Mouse (Mus musculus) cerebellum, postnatal 10 days (tissue): ENCODE data around the gene Dennd1a.

Experiments
- DNase-seq, 2 experiments: peaks; one replicate each; pipeline ENCODE4 v3.0.0; 2021; ENCODE audit warnings: mixed read lengths in 2 of 2

Gene Dennd1a

DNA sequence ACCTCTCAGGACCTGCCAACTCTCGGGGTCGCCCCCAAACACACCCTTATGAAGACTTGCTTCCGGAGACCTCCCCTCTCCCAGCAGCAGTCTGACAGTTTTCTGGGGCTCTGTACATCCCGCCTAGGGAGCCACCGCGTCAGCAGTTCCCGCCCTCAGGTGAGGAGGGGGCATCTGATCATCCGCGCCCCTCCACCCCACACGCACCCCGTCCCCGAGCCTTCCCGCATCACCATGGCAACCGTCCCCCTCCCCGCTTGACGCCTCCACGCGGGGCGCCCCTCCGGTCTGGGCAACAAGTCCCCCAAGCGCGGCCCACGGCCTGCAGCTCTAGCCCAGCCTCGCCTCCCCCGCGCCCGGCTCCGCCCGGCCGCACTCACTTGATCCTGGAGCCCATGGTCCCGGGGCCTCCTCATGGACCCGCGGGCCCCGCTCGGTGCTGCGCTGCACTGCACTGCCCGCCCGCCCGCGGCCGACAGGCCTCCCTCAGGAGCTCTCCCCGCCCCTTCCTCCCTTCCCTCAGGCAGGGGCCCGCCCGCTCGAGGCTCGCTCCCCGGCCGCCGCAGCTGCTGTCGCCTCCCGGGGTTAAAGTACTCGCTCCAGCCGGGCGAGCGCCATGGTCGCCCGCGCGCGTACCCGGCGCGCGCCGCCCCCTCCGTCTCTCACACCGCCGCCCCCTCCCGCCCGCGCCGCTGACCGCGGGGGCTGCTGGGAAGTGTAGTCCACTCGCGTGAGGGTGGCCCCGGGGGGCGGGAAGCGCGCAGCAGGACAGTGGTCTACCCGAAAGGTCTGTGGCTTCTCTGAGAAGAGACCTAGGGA, at the start of gene Dennd1a:
Gene Dennd1a, minus strand, starts transcription at position 658 of the 819 bp plus-strand sequence.
- peak; percentile 90 to 94 for DNase-seq

DNA sequence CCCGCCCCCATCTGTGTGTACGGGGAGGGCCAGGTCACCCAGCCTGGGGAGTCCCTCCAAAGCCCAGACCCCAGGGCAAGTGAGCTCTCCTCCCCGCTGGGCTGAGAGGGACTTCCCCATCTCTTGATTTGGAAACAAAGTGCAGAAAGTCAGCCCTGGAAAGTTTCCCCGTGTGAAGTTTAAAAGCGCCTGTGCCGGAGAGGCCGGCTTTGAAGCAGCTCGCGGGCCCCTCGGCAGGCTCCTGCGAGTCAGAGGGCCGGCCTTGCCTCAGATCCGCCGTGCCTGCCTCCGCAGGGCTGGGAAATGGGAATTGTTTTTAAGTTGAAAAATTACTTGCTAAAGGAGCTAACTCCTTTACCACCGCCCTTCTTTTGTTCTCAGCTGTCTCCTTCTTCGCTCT, 49.4 kb upstream of the Dennd1a start:
- peak in 1 of 2 experiments; percentile 15 for DNase-seq

DNA sequence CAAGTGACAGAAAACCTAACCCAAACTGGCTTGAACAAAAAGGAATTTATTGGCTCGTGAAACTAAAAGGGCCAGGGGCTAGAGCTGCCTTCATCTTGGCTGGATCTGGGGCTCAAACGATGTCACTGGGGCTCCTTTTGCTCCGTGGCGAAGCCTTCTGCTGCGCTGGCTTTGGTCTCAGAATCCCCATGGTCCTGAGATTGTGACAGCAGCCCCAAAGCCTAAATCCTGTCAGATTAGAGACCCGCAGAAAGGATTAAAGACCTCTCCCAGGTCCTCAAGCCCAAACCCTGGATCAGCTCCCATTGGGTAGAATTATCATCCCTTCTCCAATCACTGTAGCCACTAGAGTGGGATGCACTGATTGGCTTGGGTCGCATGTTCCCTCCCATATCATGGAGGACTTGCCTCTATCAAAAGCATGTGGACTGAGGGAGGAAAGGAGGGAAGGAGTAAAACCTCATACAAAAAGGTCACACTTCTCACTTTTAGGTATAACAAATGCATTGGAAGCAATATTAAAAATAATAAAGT, 46.5 kb upstream of the Dennd1a start:
- peak; percentile 22 to 24 for DNase-seq

DNA sequence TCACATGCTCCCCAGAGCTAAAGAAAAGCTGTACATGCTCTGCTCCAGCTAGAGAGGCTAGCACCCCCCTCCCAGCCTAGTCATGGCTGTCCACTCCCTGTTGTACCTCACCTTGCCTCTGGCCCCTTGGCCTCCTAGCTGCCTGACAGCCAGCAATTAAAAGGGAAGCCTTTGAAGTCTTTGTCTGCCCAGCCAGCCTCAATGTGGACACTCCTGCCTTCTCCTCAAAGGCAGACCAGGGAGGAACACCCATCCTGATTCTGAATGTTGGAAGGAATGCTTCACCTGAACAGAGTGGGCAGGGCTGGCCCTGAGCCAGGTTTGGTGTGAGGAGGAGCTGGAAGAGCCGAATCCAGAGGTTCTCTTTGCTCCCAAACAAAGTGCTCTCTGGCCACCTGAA, 39.5 kb upstream of the Dennd1a start:
- DNase-seq: no peak

DNA sequence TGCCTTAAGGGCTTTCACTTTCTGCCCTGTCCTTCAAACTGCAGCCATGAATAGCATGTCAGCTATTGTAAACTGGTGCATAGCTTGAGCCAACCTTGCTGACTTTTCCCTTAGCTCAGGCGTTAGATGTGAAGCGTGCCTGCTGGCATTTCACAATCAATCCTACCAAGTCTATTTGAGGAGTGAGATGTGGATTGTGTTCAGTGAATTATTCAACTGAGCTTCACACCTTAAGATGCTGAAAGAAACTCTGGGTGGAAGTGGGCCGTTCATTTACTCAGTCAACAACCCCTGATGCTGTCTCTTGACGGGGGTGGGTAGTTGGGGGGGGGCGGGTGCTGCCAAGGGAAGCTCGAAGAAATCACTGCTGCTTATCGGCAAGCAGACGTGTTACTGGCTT, 36.2 kb upstream of the Dennd1a start:
- no peak for DNase-seq

DNA sequence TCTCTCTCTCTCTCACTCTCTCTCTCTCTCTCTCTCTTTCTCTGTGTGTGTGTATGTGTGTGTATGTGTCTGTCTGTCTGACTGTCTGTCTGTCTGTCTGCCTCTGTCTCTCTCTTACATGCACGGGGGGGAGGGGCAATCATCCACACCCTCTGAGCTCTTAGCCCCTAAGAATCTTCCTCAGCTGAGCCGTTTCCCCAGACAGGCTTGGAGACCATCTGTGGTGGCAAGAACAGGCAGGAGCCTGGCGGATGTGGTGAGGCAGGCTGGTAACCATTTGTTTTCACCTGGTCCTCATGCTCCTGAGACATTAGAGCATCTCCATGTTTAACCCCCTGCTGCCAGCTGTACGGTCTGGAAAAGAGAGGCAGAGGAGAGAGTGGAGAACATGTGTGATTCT, 33.7 kb upstream of the Dennd1a start:
- no peak for DNase-seq

DNA sequence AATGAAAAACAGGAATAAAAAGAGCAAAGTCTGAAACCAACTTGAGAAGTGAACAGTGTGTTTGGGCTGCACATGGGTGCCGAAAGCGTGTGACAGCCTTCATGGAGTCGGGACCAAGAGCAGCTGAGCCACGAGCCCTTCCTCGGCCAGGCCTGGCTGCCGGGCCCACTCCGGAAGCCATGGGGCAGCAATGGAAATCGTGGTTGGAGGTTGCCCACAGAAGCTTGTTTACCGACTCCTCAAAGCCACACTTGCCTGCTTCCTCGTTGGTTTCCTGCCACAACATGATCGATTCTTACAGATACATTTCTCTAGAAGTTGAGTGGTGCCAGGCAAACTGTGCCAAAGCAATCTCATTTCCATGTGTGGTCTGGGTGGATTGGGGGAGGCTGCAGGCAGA, 31.9 kb upstream of the Dennd1a start:
- DNase-seq: no peak

DNA sequence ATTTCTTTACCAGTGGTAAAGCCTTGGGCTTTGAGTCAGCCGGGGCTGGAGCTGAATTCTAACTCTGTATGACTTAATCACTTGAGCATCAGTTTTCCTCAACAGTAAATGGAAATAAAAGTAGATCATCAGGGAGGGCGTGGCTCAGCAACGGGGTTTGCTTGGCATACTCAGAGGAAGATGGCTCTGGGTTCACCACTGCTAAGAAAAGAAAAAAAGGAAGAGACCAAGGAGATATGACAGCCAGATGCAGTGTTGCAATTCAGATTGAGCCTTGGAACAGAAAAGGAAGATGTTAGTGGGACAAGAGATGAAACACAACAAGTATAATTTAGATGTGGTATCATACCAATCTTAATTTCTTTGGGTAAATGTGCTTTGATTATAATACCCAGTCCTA, 26.2 kb upstream of the Dennd1a start:
- no peak for DNase-seq

DNA sequence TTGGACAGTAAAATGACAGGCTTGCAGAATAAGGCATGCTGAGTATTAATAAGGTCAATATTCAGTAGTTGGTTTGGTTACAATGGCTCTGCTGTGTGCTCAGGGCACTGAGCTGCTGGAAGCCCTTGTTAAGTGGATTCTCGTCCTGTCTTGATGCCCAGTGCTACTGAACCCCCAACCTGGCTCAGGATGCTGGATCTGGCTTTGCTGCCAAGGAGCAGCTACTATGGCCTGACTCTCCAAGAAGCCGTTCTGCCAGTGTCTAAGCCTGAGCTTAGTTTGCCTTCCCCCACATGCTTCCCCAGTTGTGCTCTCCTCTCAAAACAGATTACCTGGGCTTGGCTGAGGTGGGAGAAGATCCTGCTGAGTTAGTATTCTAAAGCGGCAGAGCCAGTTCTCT, 25.7 kb upstream of the Dennd1a start:
- DNase-seq: peak; percentile 58 to 68

DNA sequence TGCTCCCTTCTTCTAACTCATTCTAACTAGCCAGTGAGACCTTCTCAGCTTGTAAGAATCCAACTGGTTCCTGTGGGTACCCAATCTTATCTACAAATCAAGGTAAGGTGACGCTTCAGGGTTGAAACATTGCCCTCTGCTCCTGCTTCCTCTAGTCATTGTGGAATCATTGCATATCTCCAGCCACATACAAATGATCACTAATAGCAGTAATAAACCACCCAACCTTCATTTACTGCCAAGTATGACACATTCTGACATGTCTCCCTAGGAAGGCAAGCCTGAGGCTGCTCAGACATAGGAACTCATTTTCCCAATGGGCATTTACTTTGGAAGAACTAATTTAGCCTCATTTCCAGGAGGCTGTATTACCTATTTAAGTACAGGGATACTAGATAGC, 18.0 kb upstream of the Dennd1a start:
- no peak for DNase-seq

DNA sequence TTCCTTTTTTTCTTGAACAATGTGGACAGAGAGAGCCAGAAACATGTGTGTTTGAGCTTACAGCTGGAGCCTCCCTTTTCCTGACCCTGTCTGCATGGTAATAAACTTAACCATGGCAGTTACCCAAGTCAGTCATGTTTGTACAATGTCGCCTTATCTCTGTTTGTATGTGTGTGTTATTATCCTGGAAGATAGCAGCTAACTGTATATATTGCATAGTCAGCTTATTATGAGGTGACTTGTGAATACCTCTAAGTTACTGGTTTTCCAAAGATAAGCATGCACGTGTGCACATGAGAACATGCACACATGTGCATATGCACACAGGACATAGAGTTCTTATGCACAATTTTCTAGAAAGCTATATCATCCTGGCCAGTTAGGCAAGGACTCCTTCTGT, 13.8 kb upstream of the Dennd1a start:
- no peak for DNase-seq

DNA sequence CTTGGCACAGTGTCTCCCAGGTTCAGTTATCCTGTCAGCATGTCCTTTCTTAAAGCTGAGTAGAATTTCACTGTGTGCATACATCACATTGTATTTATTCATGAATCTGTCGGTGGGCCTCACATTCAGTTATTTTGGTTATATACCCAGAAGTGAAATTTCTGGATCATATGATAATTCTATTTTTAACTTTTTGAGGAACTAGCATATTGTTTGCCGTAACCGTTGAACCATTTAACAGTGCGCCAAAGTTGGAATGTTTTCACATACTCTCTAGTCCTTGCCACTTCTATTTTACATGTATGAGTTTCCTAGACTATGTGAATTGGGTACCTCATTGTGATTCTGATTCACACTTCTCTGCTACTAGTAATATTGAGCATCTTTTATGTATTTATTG, 8.7 kb upstream of the Dennd1a start:
- no peak for DNase-seq

DNA sequence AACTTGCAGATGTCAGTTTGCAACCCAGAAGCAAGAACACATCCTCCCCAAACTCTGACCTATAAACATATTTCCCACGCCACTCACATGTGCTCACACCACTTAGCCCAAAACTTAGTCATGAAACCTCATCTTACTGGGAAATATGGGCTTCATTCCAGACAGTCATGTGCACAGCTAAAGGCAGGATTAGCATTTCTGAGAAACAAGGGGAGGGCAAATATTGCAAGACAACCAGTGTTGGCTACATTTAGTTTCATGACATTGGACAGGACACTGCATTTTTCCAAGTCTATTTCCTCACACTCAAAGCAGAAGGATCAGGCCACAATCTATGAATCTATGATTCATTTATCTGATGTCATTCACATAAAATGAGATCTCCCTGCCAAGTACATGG, 4.3 kb upstream of the Dennd1a start:
- DNase-seq: no peak

DNA sequence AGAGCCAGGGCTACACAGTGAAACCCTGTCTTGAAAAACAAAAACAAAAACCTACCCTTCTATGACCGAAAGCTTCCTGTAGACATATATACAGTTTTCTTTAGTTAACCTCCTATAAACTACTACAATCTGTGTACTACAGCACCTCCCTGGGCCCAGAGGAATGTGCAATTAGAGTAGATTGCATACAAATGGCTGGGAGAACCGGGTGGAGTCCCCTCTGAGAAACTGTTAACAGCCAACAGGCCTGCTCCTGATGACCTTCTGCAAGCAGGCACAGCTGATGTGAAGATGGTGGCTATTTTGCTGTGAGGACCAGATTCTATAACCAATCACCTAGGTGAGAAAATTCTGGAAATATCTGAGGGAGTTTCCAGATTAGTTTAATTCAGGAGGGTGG, 1.0 kb upstream of the Dennd1a start:
- DNase-seq: no peak

DNA sequence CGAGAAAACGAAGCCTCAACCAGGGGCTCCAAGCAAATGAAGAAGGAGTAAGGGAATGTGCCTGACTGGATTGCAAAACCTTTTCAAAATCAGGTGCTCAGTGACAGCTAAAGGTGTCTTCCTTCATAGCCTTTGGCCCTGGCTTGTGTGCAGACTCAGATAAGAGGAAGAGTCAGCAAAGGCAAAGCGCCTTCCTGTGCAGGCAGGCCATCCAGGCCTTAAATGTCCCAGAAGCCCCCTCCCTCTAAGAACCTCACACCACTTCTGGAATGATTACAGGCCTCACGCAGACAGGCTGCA, 807 bp downstream of the Dennd1a start:
- no peak for DNase-seq

DNA sequence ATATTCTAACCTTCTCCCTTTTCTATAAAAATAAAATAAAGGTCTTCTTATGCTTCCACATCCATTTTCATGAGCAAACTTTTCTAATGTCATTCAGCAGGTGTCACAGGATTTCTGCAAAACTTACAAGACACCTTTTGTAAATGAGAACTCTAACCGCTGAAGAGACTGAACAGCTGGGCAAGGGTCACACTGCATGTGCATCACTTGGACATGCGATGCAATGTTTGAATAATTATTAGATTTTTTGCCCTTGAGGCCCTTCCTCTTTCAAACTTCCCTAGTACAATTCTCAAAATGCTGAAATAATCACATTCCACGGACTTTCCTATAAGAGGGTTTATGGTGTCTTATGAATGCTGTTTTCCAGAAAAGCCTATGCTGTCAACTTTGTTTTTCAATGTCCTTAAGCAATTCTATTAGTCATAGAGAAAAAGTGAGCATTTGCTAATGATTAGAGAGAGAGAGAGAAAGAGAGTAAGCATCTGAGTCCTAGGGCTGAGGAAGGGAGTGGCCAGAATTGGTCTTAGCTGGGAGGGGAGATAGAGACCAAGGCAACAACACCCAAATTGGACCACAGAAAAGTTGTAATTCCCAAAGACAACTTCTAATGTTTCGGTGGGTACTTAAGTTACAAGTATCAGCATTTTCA, 1.3 kb downstream of the Dennd1a start:
- DNase-seq: no peak

DNA sequence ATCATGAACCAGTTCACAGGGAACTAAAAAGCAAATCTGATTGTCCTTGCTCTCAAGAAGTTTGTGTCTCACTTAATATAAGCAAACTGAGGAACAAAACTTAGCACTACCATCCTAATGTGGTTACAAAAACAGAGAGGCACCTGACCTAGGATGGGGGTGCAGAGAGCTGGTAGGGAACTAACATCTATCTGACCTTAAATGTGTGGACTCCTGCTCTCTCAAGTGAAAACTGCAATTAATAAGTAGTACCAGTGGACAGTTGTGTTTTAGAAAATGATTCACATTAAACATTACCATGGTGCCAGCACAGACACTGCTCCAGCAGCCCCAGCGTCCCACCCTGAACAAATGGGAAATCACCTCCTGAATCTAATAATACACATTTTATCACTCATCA, 3.2 kb downstream of the Dennd1a start:
- DNase-seq: no peak

DNA sequence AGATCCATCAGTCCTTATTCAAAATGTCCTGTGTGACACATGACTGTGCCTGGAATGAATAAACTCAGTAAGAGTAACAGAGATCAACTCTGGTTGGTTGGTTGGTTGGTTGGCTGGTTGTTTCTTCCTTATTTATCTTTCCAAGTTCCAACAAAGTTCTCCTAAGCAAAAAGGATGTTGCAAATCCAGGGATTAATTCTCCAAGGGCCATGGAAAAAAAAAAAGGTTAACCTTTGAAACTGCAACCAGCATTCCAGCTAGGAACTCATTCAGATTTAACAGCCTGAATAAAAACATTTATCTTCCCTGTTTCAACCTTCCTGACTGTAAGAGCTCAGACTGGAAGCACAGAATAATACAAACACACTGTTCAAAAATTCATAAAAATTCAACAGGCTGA, 6.8 kb downstream of the Dennd1a start:
- no peak for DNase-seq

DNA sequence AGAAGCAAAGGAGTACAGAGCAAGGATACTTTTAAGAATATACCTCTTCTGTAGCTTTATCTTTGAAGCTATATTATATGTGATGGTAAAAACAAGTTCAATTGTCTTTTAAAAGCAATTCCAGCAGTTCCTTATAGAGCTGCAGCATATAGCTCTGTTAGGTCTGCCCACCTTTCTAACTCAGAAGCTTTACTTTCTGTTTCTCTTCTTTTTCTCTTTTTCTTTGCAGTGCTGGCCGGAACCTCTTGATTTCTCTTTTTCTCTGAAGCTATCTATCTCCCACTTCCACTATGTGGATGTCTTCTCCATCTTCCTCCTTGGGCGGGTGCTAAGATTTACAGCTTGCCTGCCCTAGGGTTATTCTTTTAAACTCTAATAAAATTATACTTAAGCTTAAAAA, 12.2 kb downstream of the Dennd1a start:
- DNase-seq: no peak

DNA sequence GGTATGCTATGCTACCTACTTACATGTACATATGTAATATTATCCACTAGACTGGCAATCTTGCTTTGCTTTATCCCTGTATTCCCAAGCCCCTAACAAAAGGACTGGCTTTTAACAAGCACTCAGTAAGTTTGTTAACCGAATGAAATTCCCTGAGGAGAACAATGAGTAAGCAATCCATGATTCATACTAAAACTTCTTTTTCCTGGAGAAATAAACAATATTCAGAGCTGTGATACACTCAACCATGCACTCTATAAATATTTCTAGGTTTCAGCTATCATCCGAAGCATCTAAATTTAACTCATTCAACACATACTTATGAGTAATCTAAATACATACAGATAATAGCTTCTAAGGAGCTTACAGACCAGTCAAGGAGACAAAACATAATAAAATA, 23.5 kb downstream of the Dennd1a start:
- no peak for DNase-seq

DNA sequence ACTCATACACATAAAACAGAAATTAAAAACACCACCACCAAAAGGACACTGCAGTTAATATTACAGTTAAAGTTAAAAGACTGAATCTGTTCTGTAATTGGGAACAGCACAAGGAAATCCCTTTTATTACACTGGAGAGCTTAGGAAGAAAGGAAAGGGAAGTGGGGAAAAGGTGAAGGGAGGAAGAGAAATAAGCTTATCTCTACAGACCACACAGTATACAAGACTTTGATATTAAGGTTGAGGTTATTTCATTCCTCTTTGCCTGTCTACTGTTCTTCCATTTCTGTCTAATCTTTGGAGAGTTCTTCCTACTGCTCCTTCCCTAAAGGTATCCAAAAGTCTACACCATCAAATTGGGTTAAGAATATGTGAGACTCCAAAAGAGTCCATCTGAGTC, 28.1 kb downstream of the Dennd1a start:
- DNase-seq: no peak

DNA sequence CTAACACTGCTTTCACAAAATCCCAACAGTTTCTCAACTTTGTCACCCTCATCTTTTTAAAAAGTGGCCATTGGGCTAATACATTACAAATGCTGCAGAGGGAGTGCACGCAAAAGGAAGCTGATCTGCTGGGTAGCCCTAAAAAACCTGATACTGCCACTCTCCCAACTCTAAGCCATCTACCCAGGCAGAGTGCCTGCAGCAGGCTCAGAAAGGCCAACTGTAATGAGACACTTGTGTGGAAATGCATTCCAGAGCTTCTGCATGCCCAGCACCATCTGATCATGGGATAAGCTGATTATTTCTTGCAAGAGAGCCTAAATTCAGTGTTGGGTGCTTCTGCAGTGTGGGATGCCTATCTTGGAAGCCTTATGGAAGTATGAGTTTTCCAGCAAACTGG, 49.6 kb downstream of the Dennd1a start:
- DNase-seq: no peak

DNA sequence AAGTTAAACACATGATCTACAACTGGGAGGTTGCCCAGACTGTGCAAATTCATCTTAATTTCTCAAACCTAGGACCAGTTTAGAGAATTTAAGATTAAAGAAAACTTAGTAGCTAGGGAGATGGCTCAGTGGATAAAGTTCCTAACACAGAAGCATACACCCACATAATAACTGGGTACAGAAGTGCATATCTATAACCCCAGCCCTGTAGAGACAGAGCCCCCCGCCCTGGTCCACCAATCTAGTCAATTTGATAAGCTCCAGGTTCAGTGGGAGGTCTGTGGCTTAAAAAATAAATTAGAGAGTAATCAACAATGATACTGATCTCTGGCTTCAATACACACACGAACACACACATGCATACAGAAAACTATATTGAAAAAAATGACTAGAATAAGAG, 51.6 kb downstream of the Dennd1a start:
- no peak for DNase-seq

DNA sequence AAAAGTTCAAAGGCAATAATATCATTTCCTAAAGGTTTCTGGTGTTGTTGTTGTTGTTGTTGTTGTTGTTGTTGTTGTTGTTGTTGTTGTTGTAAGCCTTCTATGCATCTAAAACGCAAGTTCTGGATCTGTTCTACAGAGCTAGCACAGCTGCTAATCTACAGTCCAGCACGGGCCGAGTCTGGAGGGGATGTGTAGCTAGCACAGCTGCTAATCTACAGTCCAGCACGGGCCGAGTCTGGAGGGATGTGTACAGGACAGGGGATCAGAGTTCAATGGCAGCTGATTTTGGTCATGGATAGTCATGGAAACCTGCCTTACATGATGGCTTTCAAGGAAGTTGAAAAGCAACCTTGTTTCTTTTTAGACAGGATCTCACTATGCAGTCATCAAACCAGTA, 57.3 kb downstream of the Dennd1a start:
- no peak for DNase-seq

DNA sequence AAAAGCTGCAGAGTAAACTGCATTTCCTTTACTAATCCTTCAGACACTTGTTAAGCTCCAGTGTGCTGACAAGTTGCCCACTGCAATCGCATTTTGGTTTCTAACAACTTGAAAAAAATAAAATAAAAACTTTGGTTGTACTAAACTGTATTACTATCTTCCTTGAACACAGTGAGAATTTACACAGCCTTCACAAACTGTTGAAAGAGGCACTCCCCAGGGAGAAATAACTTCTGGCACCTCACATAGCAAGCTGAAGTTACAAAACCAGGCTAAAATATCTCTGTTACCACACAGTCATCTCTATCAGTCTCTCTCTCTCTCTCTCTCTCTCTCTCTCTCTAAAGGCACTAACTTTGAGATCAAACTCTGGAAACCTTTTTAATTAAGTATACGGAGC, 63.4 kb downstream of the Dennd1a start:
- DNase-seq: no peak
